Comparison of ENCODE assay signal across 9 mouse cellular contexts in genomic region chr13:37519948-37520347, GRCm38 (mm10).
DNase-seq lines count a peak whose midpoint lies in the region; TF ChIP-seq lines count a peak whose summit lies in the region.
"Had no signal": no experiment of that assay in that cellular context is flagged by ENCODE, and none has a peak within 500 bp of the region (broad histone marks: within the 10 kb centered on the region; RNA-seq: fewer than 3 reads in every experiment).

No protein-coding gene starts in this region.

- DNase-seq in left cerebral cortex, adult 2 months (ENCODE audit: extremely low spot score in 1 of 2, low spot score in 2 of 2), result no peak
- no peak for DNase-seq in left cerebral cortex, postnatal 25 days (ENCODE audit: low spot score in 2 of 2)
- DNase-seq in natural killer cell, adult 2 months (ENCODE audit: low spot score in 2 of 2), result peak; percentile 47 to 63
- no peak for DNase-seq in cerebellum, adult 18-20 months
- no peak for DNase-seq in heart, postnatal 4 days
- DNase-seq in kidney, adult 8-10 months, result no peak
- DNase-seq: layer of hippocampus, adult 9-11 months had no signal

- H3K36me3 ChIP-seq in E14TG2a.4 (ENCODE audit: insufficient read depth, low read length), result no peaks in the 10 kb centered on the region

- H3K27ac ChIP-seq in left cerebral cortex, adult 2 months, result no peak overlapping the region
- no peak overlapping the region for H3K27ac ChIP-seq in bone marrow, adult 2 months (ENCODE audit: control insufficient read depth, insufficient read depth, low read depth, low read length, poor library complexity)

- no peak for TF ChIP-seq POLR2A in bone marrow, adult 2 months (IDR thresholded peaks at IDR 0.05; ENCODE audit: borderline replicate concordance, control insufficient read depth, low read depth, low read length)

- intact Hi-C loops in left cerebral cortex, adult 2 months (cut with DNase I), result no loop called here
- intact Hi-C loops in left cerebral cortex, postnatal 25 days (cut with DNase I), result no loop called here

- TF ChIP-seq CTCF in left cerebral cortex, adult 2 months (IDR thresholded peaks at IDR 0.05), result peak; percentile 39
- TF ChIP-seq CTCF in E14TG2a.4 (conservative IDR thresholded peaks at IDR 0.05; ENCODE audit: low read length), result peak; percentile 81
- peak; percentile 24; the same call in 1 of the 2 replicates for TF ChIP-seq CTCF in bone marrow, adult 2 months (IDR thresholded peaks at IDR 0.05; ENCODE audit: control insufficient read depth, insufficient read depth, low read length)

- no peak overlapping the region for H3K4me3 ChIP-seq in left cerebral cortex, adult 2 months
- no peak overlapping the region for H3K4me3 ChIP-seq in E14TG2a.4 (replicated peaks; ENCODE audit: low read length)
- no peak overlapping the region for H3K4me3 ChIP-seq in bone marrow, adult 2 months (replicated peaks; ENCODE audit: control insufficient read depth, low read depth, low read length)

- peaks cover 25% of the 10 kb centered on the region for H3K4me1 ChIP-seq in E14TG2a.4 (replicated peaks; ENCODE audit: low read depth, low read length)
- H3K4me1 ChIP-seq in bone marrow, adult 2 months (ENCODE audit: control insufficient read depth, insufficient read depth, low read length), result peaks cover 1% of the 10 kb centered on the region

- H3K27me3 ChIP-seq in E14TG2a.4 (ENCODE audit: insufficient read depth, low read length), result no peaks in the 10 kb centered on the region; the same call in 1 of the 2 replicates

- 58% methylated on average over 3 of the region's 3 CpGs for WGBS in bone marrow, adult 2 months

- H3K9me3 ChIP-seq in E14TG2a.4 (ENCODE audit: low read length), result no peaks in the 10 kb centered on the region

Comparison
In these comparisons a context has a peak if more than half of its experiments do, and no peak if none do; other contexts are left out.
1. DNase-seq: peak in natural killer cell, adult 2 months (2 of 2); none in left cerebral cortex, adult 2 months (0 of 2), left cerebral cortex, postnatal 25 days (0 of 2), cerebellum, adult 18-20 months (0 of 2), heart, postnatal 4 days (single experiment) and kidney, adult 8-10 months (0 of 2).
2. CTCF ChIP-seq: peak in every context shown above with its lines; median percentile 81 in E14TG2a.4; 39 in left cerebral cortex, adult 2 months; 24 in bone marrow, adult 2 months.